Mouse (Mus musculus): ENCODE measurements around the gene Gm10715.
"Not testable (repeated sequence)": the region's sequence is repeated elsewhere in the genome, so short reads cannot be mapped to it uniquely, and the experiment has no call there.

Gm10715 gene

DNA sequence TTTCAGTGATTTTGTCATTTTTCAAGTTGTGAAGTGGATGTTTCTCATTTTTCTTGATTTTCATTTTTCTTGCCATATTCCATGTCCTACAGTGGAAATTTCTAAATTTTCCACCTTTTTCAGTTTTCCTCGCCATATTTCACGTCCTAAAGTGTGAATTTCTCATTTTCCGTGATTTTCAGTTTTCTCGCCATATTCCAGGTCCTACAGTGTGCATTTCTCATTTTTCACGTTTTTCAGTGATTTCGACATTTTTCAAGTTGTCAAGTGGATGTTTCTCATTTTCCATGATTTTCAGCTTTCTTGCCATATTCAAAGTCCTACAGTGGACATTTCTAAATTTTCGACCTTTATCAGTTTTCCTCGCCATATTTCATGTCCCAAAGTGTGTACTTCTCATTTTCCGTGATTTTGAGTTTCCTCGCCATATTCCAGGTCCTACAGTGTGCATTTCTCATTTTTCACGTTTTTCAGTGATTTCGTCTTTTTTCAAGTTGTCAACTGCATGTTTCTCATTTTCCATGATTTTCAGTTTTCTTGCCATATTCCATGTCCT, 11.7 kb upstream of the Gm10715 start, which contains the start of gene Gm10717:
Gene Gm10717, plus strand, starts transcription at position 506 of the 556 bp plus-strand sequence.
- DNase-seq (ENCODE audit: low read depth, low spot score) = not testable (repeated sequence)

DNA sequence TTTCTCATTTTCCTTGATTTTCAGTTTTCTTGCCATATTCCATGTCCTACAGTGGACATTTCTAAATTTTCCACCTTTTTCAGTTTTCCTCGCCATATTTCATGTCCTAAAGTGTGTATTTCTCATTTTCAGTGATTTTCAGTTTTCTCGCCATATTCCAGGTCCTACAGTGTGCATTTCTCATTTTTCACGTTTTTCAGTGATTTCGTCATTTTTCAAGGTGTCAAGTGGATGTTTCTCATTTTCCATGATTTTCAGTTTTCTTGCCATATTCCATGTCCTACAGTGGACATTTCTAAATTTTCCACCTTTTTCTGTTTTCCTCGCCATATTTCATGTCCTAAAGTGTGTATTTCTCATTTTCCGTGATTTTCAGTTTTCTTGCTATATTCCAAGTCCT, 11.0 kb upstream of the Gm10715 start:
- not testable (repeated sequence) for DNase-seq (ENCODE audit: low read depth, low spot score)

- DNase-seq (ENCODE audit: low read depth, low spot score) = not testable (repeated sequence)
Measured at GRCm38 (mm10) chr9:3026136-3026535, 10.5 kb upstream of the Gm10715 start.

DNA sequence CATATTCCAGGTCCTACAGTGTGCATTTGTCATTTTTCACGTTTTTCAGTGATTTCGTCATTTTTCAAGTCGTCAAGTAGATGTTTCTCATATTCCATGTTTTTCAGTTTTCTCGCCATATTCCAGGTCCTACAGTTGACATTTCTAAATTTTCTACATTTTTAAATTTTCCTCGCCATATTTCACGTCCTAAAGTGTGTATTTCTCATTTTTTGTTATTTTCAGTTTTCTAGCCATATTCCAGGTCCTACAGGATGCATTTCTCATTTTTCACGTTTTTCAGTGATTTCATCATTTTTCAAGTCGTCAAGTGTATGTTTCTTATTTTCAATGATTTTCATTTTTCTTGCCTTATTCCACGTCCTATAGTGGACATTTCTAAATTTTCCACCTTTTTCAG, 9.9 kb upstream of the Gm10715 start:
- DNase-seq (ENCODE audit: low read depth, low spot score) = not testable (repeated sequence)

GRCm38 (mm10) chr9:3027200-3027599, 9.5 kb upstream of the Gm10715 start:
- DNase-seq (ENCODE audit: low read depth, low spot score) = peak; percentile 47

GRCm38 (mm10) chr9:3029276-3030000, 7.2 kb upstream of the Gm10715 start:
- DNase-seq (ENCODE audit: low read depth, low spot score) = not testable (repeated sequence)

DNA sequence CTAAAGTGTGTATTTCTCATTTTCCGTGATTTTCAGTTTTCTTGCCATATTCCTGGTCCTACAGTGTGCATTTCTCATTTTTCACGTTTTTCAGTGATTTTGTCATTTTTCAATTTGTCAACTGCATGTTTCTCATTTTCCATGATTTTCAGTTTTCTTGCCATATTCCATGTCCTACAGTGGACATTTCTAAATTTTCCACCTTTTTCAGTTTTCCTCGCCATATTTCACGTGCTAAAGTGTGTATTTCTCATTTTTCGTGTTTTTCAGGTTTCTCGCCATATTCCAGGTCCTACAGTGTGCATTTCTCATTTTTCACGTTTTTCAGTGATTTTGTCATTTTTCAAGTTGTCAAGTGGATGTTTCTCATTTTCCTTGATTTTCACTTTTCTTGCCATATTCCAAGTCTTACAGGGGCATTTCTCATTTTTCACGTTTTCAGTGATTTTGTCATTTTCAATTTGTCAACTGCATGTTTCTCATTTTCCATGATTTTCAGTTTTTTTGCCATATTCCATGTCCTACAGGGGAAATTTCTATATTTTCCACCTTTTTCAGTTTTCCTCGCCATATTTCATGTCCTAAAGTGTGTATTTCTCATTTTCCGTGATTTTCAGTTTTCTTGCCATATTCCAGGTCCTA, 5.9 kb upstream of the Gm10715 start:
- DNase-seq (ENCODE audit: low read depth, low spot score) = peak; percentile 83

- DNase-seq (ENCODE audit: low read depth, low spot score) = not testable (repeated sequence)
Measured at GRCm38 (mm10) chr9:3034299-3034698, 2.4 kb upstream of the Gm10715 start, which contains the start of gene Gm17535. Gm17535 (plus strand) TSS chr9:3034599.

DNA sequence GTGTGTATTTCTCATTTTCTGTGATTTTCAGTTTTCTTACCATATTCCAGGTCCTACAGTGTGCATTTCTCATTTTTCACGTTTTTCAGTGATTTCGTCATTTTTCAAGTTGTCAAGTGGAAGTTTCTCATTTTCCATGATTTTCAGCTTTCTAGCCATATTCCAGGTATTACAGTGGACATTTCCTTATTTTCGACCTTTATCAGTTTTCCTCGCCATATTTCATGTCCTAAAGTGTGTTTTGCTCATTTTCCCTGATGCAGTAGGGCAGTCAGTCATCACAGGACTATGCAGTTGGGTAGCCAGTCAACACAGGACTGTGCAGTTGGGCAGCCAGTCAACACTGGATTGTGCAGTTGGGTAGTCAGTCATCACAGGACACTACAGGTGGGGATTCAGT, 1.5 kb downstream of the Gm10715 start:
- DNase-seq (ENCODE audit: low read depth, low spot score) = peak; percentile 5

Data from brain, adult 2 months (tissue).